Mouse (Mus musculus) megakaryocyte, embryonic 14.5 days (primary cell): ENCODE measurements at regions not wholly inside any gene's neighbourhood (a gene's known extent, or its start where the extent isn't known, plus 50 kb on each side); places are given as distances from the start of the nearest gene placed in this dataset.

ENCODE experiments used
- FLI1 ChIP-seq: IDR thresholded peaks from 2 replicates; pipeline ENCODE4 v1.6.1; 2012; ENCODE audit warnings: low read length, inconsistent platforms, mixed read lengths
- GATA1 ChIP-seq: IDR thresholded peaks from 3 replicates; pipeline ENCODE4 v1.6.1; 2012; ENCODE audit warnings: mixed read lengths, low read length, inconsistent platforms, borderline replicate concordance

GRCm38 (mm10) chr13:70343911-70344310 is 293.5 kb downstream of the Ice1 start:
- TF ChIP-seq GATA1 (no peak), FLI1 (no peak)
